Mouse (Mus musculus): Measurements from ENCODE around the gene Dstyk. TPM values are rescaled to one million over a fixed set of nuclear protein-coding genes. Genes with fewer than 3 reads are reported as not detected.
"Not testable (repeated sequence)": the region's sequence is repeated elsewhere in the genome, so short reads cannot be mapped to it uniquely, and the experiment has no call there.

Dstyk gene
- polyA plus RNA-seq, 1 experiment from 2014 or later = 12.5 TPM

DNA sequence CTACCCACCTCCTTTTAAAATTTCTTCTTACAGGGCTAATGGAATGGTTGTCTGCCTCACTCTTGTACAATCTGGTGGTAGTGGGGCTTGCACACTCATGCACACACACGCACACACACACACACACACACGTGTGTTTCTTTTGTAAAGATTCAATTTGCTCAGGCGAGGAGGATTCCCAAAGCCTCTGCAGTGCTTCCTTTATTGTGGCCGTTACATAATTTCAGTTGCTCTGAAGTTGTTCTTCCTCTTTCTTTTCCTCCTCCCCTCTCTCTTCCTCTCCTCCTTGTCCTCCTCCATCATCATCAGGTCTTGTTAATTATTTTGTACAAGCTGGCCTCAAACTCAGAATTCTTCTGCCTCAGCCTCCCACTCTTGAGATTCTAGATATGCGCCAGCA is 20.0 kb downstream of the Dstyk start:
- no peak overlapping the region for H3K9ac ChIP-seq (ENCODE audit: low read depth, low read length)
- H3K4me3 ChIP-seq (replicated peaks; ENCODE audit: low read depth, low read length) = no peak overlapping the region
- DNase-seq (ENCODE audit: low spot score) (no peak), ATAC-seq (replicated peaks; ENCODE audit: low FRiP score, low read depth) (no peak)
- H3K36me3 ChIP-seq (ENCODE audit: insufficient read depth, low read length) = peaks cover 32% of the 10 kb centered on the region
- H3K27me3 ChIP-seq (ENCODE audit: insufficient read depth, low read length) = no peaks in the 10 kb centered on the region
- no peak overlapping the region for H3K4me2 ChIP-seq (ENCODE audit: low read length)
- H3K9me3 ChIP-seq (replicated peaks; ENCODE audit: low read length) = no peaks in the 10 kb centered on the region
- H3K27ac ChIP-seq = no peak overlapping the region
- WGBS = 77% methylated on average over 5 of the region's 5 CpGs
- H3K4me1 ChIP-seq (replicated peaks; ENCODE audit: insufficient read depth, low read length) = no peaks in the 10 kb centered on the region
- no peak for TF ChIP-seq CTCF (IDR thresholded peaks at IDR 0.05; ENCODE audit: low read depth)

DNA sequence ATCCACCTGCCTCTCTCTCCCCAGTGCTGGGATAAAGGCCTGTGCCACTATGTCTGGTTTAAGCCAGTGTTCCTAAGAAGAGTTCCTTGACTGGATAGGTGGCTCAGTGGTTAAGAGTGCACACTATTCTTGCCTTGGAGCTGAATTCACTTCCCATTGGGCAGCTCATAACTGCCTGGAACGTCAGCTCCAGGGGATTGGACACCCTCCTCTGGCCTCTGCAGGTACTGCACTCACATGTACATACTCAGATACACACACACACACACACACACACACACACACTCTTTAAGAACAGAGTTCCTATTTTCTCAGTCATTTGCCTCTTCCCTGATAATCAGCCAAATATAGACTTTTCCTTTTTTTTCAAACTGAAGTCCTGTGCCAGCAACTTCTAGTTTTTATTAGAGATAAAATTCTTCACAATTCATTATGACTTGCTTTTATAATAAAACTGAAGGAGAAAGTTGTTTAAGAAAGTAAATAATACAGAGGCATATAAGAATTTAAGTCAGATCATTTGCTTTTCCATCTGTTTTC is 23.6 kb downstream of the Dstyk start:
- peak; percentile 30; the same call in 1 of the 2 replicates for TF ChIP-seq CTCF (IDR thresholded peaks at IDR 0.05; ENCODE audit: low read depth)
- WGBS = 60% methylated on average over 1 of the region's 1 CpGs

DNA sequence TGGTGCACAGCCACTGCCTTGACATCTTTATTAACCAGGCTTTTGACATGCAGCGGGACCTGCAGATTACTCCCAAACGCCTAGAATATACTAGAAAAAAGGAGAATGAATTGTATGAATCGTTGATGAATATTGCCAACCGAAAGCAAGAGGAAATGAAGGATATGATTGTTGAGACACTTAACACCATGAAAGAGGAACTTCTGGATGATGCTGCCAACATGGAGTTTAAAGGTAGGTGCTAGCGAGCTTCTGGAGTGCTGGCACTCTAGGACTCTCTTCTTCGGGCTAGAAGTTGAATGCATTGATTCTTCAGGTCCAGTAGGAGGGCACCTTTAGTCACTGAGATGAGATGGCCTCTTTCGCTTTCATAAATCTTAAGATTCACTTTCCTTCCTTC is 32.4 kb downstream of the Dstyk start:
- DNase-seq (ENCODE audit: low spot score) (no peak), ATAC-seq (replicated peaks; ENCODE audit: low FRiP score, low read depth) (no peak)
- Histone ChIP-seq H3K4me3 (replicated peaks; ENCODE audit: low read depth, low read length) (no peak overlapping the region), H3K27me3 (ENCODE audit: insufficient read depth, low read length) (no peaks in the 10 kb centered on the region), H3K27ac (no peak overlapping the region), H3K9ac (ENCODE audit: low read depth, low read length) (no peak overlapping the region), H3K4me1 (replicated peaks; ENCODE audit: insufficient read depth, low read length) (no peaks in the 10 kb centered on the region), H3K4me2 (ENCODE audit: low read length) (no peak overlapping the region), H3K36me3 (ENCODE audit: insufficient read depth, low read length) (peaks cover 13% of the 10 kb centered on the region; the same call in 1 of the 2 replicates), H3K9me3 (replicated peaks; ENCODE audit: low read length) (no peaks in the 10 kb centered on the region)
- 93% methylated on average over 7 of the region's 7 CpGs for WGBS
- TF ChIP-seq CTCF (IDR thresholded peaks at IDR 0.05; ENCODE audit: low read depth) = no peak

More for the DNA sequence above, 23.6 kb downstream of the Dstyk start:
- H3K9me3 ChIP-seq (replicated peaks; ENCODE audit: low read length) = no peaks in the 10 kb centered on the region
- H3K36me3 ChIP-seq (ENCODE audit: insufficient read depth, low read length) = peaks cover 31% of the 10 kb centered on the region
- no peaks in the 10 kb centered on the region for H3K4me1 ChIP-seq (replicated peaks; ENCODE audit: insufficient read depth, low read length)
- ATAC-seq (replicated peaks; ENCODE audit: low FRiP score, low read depth) (no peak), DNase-seq (ENCODE audit: low spot score) (no peak)
- no peak overlapping the region for H3K9ac ChIP-seq (ENCODE audit: low read depth, low read length)
- H3K27me3 ChIP-seq (ENCODE audit: insufficient read depth, low read length) = no peaks in the 10 kb centered on the region
- H3K4me2 ChIP-seq (ENCODE audit: low read length) = no peak overlapping the region
- no peak overlapping the region for H3K4me3 ChIP-seq (replicated peaks; ENCODE audit: low read depth, low read length)
- no peak overlapping the region for H3K27ac ChIP-seq

- Histone ChIP-seq H3K27ac (no peak overlapping the region), H3K36me3 (ENCODE audit: insufficient read depth, low read length) (peaks cover 41% of the 10 kb centered on the region), H3K9me3 (replicated peaks; ENCODE audit: low read length) (no peaks in the 10 kb centered on the region), H3K4me3 (replicated peaks; ENCODE audit: low read depth, low read length) (no peak overlapping the region), H3K4me1 (replicated peaks; ENCODE audit: insufficient read depth, low read length) (no peaks in the 10 kb centered on the region), H3K27me3 (ENCODE audit: insufficient read depth, low read length) (no peaks in the 10 kb centered on the region), H3K4me2 (ENCODE audit: low read length) (no peak overlapping the region), H3K9ac (ENCODE audit: low read depth, low read length) (no peak overlapping the region)
- DNase-seq (ENCODE audit: low spot score) (no peak), ATAC-seq (replicated peaks; ENCODE audit: low FRiP score, low read depth) (no peak)
- TF ChIP-seq CTCF (IDR thresholded peaks at IDR 0.05; ENCODE audit: low read depth) = no peak
- WGBS = 56% methylated on average over 5 of the region's 5 CpGs
These were observed 47.3 kb downstream of the Dstyk start for GRCm38 (mm10) chr1:132464651-132465050.

DNA sequence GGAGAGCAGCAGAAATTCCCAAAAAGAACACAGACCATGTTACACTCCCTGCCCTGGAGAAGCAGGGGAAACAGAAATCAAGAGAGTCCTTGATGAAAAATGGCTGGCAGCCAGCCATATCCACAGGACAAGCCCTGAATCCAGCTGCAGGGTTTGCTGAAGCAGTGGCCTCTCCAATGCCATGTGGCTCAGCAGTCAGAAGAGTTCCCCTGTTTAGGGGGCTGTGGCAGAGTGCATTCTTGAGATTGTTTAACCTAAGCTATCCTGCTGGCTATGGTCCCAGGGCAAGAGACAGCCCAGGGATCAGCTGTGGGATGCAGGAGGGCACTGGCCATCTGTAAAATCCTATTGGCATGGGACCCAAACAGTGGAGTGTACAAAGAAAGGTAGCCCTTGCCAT is 51.6 kb downstream of the Dstyk start:
- H3K9ac ChIP-seq (ENCODE audit: low read depth, low read length) = no peak overlapping the region
- H3K4me2 ChIP-seq (ENCODE audit: low read length) = no peak overlapping the region
- H3K27me3 ChIP-seq (ENCODE audit: insufficient read depth, low read length) = no peaks in the 10 kb centered on the region
- no peaks in the 10 kb centered on the region for H3K9me3 ChIP-seq (replicated peaks; ENCODE audit: low read length)
- no peaks in the 10 kb centered on the region for H3K4me1 ChIP-seq (replicated peaks; ENCODE audit: insufficient read depth, low read length)
- no peak overlapping the region for H3K27ac ChIP-seq
- peaks cover 23% of the 10 kb centered on the region; the same call in 1 of the 2 replicates for H3K36me3 ChIP-seq (ENCODE audit: insufficient read depth, low read length)
- no peak overlapping the region for H3K4me3 ChIP-seq (replicated peaks; ENCODE audit: low read depth, low read length)
- TF ChIP-seq CTCF (IDR thresholded peaks at IDR 0.05; ENCODE audit: low read depth) = no peak
- no peak for ATAC-seq (replicated peaks; ENCODE audit: low FRiP score, low read depth)
- peak; percentile 5 for DNase-seq (ENCODE audit: low spot score)

- DNase-seq (ENCODE audit: low spot score) = no peak
- 0 out of 2 replicates have a peak, but pooled peaks cover 17% of the 10 kb centered on the region for H3K36me3 ChIP-seq (ENCODE audit: insufficient read depth, low read length)
- H3K4me2 ChIP-seq (ENCODE audit: low read length) = no peak overlapping the region
- H3K27ac ChIP-seq = no peak overlapping the region
- no peaks in the 10 kb centered on the region for H3K4me1 ChIP-seq (replicated peaks; ENCODE audit: insufficient read depth, low read length)
- no peak overlapping the region for H3K9ac ChIP-seq (ENCODE audit: low read depth, low read length)
- TF ChIP-seq CTCF (IDR thresholded peaks at IDR 0.05; ENCODE audit: low read depth) = peak; percentile 34; the same call in 1 of the 2 replicates
- ATAC-seq (replicated peaks; ENCODE audit: low FRiP score, low read depth) = no peak
- H3K4me3 ChIP-seq (replicated peaks; ENCODE audit: low read depth, low read length) = no peak overlapping the region
- H3K9me3 ChIP-seq (replicated peaks; ENCODE audit: low read length) = no peaks in the 10 kb centered on the region
- WGBS = 90% methylated on average over 7 of the region's 7 CpGs
- H3K27me3 ChIP-seq (ENCODE audit: insufficient read depth, low read length) = no peaks in the 10 kb centered on the region
These were observed 52.2 kb downstream of the Dstyk start for GRCm38 (mm10) chr1:132469519-132469918.

GRCm38 (mm10) chr1:132470031-132470430 is 52.7 kb downstream of the Dstyk start:
- H3K9me3 ChIP-seq (replicated peaks; ENCODE audit: low read length); ATAC-seq (replicated peaks; ENCODE audit: low FRiP score, low read depth); H3K4me3 ChIP-seq (replicated peaks; ENCODE audit: low read depth, low read length); DNase-seq (ENCODE audit: low spot score); H3K4me2 ChIP-seq (ENCODE audit: low read length); H3K27ac ChIP-seq; H3K27me3 ChIP-seq (ENCODE audit: insufficient read depth, low read length); H3K9ac ChIP-seq (ENCODE audit: low read depth, low read length); H3K4me1 ChIP-seq (replicated peaks; ENCODE audit: insufficient read depth, low read length): not testable (repeated sequence)
- 86% methylated on average over 1 of the region's 1 CpGs for WGBS
- H3K36me3 ChIP-seq (ENCODE audit: insufficient read depth, low read length) = 0 out of 2 replicates have a peak, but pooled peaks cover 12% of the 10 kb centered on the region

Measured in kidney, postnatal 0 days (tissue).